Mouse (Mus musculus) testis, postnatal 14 days (tissue): ENCODE data around the gene Aldh9a1.

Experiments used
- DNase-seq: peaks from one replicate; pipeline ENCODE4 v3.0.0; 2021; ENCODE audit warnings: low spot score

The Aldh9a1 gene

DNA sequence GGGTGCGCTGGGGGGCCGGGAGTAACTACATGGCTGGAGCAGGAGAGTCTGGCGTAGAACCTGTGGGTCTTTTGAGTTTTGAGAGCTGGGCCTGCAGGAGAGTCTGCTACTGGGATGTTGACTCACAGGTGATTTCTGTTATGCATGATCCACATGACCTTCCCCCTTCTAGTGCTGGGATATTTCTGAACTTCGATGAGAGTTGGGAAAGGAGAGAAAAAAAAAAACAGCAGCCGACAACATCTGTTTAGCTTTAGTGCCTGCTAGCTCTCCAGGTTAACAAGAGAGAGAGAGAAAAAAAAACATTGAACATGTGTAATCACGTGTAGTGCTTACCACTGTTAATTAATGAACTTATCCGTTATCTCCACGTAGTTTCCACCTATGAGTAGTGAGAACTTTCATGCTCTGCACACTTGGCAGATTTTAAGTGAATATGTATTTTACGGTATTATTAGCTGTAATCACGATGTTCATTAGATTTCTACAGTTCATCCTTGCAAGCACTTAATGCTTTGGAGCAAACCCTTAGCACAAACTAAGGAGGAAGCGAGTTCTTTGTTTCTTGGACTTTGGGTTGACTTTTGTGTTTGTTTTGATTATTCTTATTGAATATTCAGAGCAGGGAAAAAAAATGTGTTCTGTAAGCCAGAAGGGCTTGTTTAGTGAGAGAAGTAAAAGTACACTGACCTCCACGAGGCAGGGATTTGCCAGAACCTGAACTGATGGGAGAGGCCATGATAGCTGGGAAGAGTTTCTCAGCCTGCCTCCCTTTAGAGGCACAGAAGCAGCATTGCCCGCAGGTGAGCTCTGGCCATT lies 1.0 kb downstream of the Aldh9a1 start:
- DNase-seq, result no peak

DNA sequence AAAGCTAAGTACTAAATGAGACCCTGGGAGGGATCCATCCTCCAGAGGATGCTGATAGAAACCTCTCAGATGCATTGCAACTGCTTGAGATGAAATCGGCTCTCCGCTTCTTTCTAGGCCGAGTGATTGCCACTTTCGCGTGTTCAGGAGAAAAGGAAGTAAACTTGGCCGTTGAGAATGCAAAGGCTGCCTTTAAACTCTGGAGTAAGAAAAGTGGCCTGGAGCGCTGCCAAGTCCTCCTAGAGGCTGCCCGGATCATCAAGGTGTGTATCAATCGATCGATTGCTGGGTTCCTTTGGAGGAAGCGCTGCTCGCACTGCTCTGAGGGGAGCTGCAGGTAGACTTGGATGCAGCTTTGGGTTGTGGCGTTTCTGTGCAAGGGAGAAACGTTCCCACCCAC lies 2.6 kb downstream of the Aldh9a1 start:
- no peak for DNase-seq

DNA sequence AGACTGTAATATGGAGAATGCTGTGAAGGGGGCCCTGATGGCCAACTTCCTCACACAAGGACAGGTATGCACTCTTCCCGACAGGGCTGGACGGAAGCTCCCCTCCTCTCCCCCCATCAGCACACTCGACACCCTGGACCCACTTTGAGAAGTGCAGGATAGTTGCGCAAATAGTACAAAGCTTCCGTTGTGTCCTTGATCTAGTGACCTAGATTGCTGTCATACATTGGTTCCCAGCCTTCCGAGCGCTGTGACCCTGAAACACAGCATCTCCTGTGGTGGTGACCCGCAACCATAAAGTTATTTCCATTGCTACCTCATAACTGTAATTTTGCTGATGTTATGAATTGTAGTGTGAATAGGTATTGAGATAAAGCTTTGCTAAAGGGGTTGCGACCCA lies 7.6 kb downstream of the Aldh9a1 start:
- no peak for DNase-seq

DNA sequence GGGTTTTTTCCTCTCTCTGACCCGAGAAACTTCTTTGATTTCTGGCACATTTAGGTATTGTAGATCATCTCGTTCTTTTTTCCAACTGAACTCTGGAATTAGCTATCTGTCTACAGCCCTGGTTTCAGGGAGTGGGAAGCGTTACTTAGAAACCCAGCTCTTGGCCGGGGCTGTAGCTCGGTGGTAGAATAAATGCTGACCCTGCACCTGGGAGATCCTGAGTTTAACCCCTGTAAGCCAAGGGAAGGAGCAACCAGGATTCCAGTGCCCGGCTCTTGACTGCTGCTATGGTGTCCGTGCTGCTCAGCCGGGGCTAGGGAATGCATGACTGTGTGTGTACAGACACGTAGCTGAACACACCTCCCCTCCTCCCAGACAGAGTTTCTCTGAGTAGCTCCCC lies 8.9 kb downstream of the Aldh9a1 start:
- no peak for DNase-seq

DNA sequence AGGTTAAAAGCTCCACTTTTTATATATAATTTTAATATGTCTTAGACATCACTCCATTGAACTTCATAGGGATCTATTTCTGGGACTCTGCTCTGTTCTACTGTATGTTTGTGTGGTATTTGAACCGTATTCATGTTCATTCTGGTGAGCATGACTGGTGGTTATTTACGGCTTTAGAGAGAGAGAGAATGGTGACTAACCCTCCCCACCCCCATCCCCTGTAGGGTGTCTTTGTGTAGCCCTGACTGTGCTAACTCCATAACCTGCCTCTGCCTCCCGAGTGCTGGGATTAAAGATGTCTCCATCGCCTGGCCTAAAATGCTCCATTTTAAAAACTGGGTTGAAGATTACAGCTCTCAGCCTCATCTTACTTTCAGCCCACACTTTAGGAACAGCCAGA lies 10.5 kb downstream of the Aldh9a1 start:
- no peak for DNase-seq

DNA sequence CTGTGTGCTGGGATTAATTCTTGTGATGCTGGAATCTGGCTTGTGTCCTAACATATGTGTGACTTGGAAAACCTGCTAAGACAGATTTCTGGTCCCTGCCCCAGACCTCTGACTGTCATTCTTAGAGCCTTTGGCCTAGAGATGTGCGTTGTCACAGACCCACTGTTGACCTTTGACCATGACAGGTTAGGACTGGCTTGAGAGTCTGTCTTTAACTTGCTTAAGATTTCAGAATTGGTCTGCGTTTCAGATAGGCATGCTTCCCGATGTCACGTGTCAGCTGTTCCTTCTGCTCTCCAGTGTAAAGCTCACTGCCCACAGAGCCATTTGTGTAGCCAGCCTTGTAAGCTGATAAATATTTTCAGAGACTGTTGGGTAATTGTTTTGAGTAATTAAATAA lies 13.0 kb downstream of the Aldh9a1 start:
- no peak for DNase-seq

DNA sequence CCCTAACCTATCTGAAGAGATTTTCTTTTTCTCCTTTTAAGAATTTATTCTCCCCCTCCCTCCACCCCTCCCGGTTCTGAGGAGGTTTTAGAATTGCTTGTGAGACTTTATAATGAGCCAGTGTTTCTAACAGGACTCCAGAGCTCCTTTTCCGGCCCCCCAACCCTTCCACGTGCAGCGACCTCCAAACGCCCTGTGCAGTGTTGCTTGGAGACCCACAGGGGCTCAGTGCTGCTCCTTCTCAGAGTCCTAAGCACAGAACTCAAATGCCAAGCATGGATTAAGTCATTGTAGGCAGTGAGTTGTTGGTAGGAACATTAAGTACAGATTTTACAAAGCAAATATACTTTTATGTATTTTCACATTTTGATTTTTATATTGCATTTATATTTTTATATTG lies 13.5 kb downstream of the Aldh9a1 start:
- DNase-seq, result no peak

DNA sequence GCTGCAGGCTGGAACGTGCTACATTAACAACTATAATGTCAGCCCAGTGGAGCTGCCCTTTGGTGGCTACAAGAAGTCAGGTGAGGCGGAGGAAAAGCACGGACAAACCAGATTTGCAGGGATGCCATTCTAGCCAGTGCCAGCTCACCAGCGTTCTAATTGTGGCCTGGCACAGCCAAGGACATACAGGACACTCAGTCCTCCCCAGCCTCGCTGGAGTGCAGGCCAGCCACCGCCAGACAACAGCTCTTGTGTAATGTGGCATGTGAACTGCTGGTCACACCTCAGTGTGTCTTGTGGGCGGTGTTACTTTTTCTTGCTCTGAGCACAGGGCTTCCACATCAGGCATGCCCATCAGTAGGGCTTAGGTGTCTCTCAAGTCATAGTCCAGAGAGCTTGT lies 16.0 kb downstream of the Aldh9a1 start:
- no peak for DNase-seq

DNA sequence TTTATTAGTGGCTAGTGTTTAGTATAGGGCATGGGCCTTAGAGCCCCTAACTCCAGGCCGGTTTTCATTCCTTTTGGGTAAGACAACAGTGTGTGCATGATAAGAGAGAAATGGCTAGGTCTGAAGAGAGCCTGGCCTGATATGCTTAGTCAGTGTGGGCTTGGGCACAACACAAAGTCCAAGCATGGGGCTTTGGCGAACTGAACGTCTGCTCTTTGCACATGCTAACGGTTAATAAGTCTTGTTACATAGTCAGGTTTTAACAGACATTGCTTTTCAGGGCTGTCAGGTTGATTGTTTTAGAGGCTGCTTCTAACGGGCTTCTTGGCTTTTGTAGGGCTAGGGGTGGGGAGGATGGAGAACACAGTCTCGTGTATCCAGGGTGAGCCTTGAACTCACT lies 16.8 kb downstream of the Aldh9a1 start:
- DNase-seq, result no peak

- no peak for DNase-seq
Measured at GRCm38 (mm10) chr1:167368018-167368417, 18.2 kb downstream of the Aldh9a1 start.

DNA sequence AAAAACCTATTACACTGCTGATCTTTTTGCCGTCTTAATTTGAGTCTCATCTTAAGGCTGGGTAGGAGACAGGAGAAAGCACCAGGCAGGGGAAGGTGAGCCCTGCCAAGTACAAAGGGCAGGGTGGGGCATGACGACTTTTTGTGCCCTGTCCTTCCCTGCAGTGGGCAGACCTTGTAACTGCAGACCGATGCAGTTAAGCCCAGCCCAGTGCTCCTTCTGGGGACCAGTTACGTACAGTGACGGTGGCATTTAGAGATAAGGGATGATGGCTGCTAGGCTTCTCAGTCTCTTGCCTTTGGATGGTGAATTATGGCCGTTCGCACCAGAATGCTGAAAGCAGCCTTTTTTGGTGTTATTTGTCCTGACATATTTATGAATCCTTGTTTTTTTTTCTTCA lies 18.7 kb downstream of the Aldh9a1 start:
- DNase-seq, result no peak

DNA sequence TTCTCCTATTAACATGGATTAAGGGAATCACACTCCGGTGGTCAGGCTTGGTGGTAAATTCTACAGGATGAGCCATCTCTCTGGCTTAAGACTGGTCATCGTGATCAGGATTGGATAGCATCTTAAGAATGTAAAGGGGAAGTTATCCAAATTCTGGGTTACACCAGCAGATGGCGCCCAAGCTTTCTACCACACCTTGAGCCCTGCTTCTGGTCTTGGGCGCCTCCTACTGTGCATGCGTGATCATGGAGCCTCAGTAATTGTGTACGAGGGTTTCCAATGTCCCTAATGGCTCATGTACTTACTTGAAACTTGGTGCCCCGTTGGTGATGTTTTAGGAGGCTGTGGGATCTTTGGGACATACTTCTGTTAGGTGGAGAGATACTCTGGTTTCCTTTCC lies 20.1 kb downstream of the Aldh9a1 start:
- peak; percentile 63 for DNase-seq

- no peak for DNase-seq
Measured at GRCm38 (mm10) chr1:167372739-167373138, 22.9 kb downstream of the Aldh9a1 start.

DNA sequence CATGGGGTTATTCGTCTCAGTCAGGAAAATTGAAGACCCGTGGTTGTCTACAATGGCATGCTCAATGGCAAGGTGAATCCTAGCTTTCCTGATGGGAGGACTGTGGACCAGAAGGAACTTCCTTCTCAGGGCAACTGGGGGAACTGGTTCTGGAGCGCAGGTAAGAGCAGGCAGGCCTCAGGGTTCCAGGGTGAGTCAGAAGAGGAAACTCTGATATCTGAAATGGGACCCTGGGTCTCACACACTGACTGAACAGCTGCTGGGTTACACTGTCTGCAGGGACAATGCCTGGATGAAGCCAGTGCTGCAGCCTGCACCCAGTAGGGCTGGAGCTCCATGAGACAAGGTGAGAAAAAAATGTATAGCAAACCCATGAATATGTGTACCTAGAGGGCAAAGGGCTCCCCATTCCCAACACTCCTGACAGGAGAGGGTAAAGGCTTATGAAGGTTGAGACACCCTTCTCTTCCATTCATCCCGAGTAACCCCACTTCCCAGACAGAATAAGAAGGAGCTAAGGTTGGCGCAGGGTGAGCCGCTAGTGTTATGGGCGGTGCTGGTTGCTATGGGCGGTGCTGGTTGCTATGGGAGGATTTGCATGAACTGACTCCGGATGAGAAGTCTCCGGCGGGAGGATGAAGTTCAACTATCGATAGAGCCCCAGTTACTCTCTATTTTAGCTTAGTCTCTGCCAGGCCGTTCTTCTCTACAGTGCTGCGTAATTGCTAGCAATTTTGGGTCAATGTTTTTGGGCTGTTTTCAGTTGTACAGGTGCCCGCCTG lies 24.4 kb downstream of the Aldh9a1 start:
- peak; percentile 49 for DNase-seq

DNA sequence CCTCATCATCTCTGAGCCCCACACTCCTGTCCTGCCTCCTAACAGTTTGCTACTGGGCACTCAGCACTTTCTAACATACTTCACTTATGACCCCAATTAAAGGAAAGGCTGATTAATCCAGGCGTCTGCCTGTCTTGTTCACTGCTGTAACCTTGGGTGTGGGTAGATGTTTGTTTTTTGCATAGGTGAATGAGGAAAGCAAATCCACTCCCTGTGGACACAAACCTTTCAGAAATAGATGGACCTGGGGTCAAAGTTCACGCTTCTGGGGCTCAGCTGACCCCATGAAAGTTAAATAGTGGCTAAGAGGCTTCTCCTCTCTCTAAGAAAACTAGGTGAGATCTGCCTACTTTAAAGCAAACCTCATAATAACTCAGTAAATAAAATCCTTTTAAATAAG lies 25.2 kb downstream of the Aldh9a1 start:
- no peak for DNase-seq

GRCm38 (mm10) chr1:167378019-167378418 lies 28.2 kb downstream of the Aldh9a1 start:
- DNase-seq, result no peak

- no peak for DNase-seq
Measured at GRCm38 (mm10) chr1:167379751-167380150, 30.0 kb downstream of the Aldh9a1 start.

DNA sequence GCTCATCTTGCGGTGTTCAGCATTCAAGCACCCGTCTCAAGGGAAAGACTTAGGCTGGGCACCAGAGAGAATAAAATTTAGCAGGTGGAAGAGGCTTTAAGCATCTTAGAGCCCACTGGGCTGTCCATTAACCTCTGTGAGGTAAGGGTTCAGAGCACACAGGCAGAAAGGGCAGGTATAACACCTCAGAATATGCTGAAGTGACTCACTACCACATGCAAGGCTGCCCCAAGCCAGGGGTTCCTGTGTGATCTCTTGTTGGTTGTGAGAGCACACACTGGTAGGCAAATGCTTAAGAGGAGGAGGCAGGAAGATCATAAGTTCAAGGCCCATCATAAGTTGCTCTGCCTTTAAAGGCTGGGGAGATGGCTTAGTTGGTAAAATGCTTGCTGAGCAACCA lies 30.4 kb downstream of the Aldh9a1 start:
- no peak for DNase-seq

GRCm38 (mm10) chr1:167381050-167382015 lies 31.5 kb downstream of the Aldh9a1 start:
- no peak for DNase-seq

- DNase-seq, result no peak
Measured at GRCm38 (mm10) chr1:167382316-167382715, 32.5 kb downstream of the Aldh9a1 start.

- DNase-seq, result no peak
Measured at GRCm38 (mm10) chr1:167382763-167383162, 33.0 kb downstream of the Aldh9a1 start.

DNA sequence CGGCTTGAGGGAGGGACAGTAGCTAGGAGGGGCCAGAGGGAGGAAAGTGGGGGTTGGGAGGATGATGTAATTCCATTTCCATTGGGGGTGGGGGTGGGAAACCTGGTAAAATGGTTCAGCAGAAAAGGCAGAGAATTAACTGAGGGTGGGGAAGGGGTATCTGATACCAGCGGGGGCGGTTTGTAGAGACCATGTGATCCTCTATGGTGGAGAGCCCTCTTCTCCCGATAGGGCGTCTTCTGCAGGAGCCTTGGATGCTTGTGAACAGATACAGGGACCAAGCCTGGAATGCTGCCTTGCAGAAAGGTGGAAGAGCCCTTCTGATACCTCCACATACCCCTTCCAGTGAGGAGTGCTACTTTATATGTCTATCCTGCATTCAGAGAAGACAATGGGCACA lies 33.4 kb downstream of the Aldh9a1 start:
- DNase-seq, result no peak
